Mouse (Mus musculus): ENCODE results near the gene Amer2.

GRCm38 (mm10) chr14:60340570-60340969 is 32.5 kb upstream of the Amer2 start:
- TF ChIP-seq RAD21 (IDR thresholded peaks at IDR 0.05; ENCODE audit: low read depth, low read length) (no peak), POLR2A (IDR thresholded peaks at IDR 0.05; ENCODE audit: low read depth, low read length) (no peak), CTCF (conservative IDR thresholded peaks at IDR 0.05 in 1 of 2, IDR thresholded peaks at IDR 0.05 in 1 of 2; ENCODE audit: low read depth in 2 of 2, low read length in 2 of 2) (no peak), UBTF (IDR thresholded peaks at IDR 0.05; ENCODE audit: low read depth, low read length) (no peak), TCF12 (IDR thresholded peaks at IDR 0.05; ENCODE audit: low read depth, low read length) (no peak), ZNF384 (IDR thresholded peaks at IDR 0.05; ENCODE audit: low read depth, low read length) (no peak), HCFC1 (IDR thresholded peaks at IDR 0.05; ENCODE audit: low read depth, low read length) (no peak), KAT2A (IDR thresholded peaks at IDR 0.05; ENCODE audit: insufficient replicate concordance, low read length) (no peak), MEF2A (IDR thresholded peaks at IDR 0.05; ENCODE audit: borderline replicate concordance, low read depth, low read length) (no peak), NRF1 (IDR thresholded peaks at IDR 0.05; ENCODE audit: low read depth, low read length) (no peak), EP300 (IDR thresholded peaks at IDR 0.05; ENCODE audit: low read length) (peak; percentile 36), MAX (IDR thresholded peaks at IDR 0.05; ENCODE audit: low read length) (no peak), ELF1 (IDR thresholded peaks at IDR 0.05; ENCODE audit: low read depth, low read length) (no peak), RCOR1 (conservative IDR thresholded peaks at IDR 0.05; ENCODE audit: low read depth, low read length) (0 out of 2 replicates have a peak, but pooled peaks have one; percentile 37)

All from CH12.LX (cell line).